Comparison of ENCODE assay signal across 8 mouse cellular contexts in the genomic region with DNA sequence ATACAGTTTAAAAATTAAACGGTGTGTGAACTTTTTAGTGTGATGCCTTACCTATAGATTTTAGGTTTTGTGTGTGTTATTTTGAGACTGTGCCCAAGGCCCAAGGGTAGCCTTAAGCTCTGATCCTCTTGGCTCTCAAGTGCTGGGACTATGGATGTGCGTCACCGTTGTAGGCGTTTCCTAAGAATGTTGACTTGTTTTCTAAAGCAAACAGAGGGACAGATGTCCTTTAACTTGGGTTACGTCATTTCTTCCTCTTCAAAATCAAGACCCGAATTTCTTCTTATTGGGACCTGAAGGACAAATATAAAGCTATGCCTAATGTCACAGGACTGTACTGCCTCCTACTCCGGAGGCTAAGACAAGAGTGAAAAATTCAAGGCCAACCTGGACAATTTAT. TPM values are rescaled to one million over a fixed set of nuclear protein-coding genes. Genes with fewer than 3 reads are reported as not detected.
DNase-seq lines count a peak whose midpoint lies in the region; ATAC-seq and TF ChIP-seq lines count a peak whose summit lies in the region.

TSS of gene Aars (plus strand) at position 229 of the 400 bp plus-strand sequence.

- 98% methylated on average over 7 of the region's 7 CpGs for WGBS in kidney, postnatal 0 days

- H3K4me1 ChIP-seq in kidney, postnatal 0 days (replicated peaks; ENCODE audit: insufficient read depth, low read length), result no peaks in the 10 kb centered on the region; the same call in 1 of the 2 replicates
- peaks cover 45% of the 10 kb centered on the region for H3K4me1 ChIP-seq in megakaryocyte, embryonic 14.5 days

- peak within 1 kb of the TSS; percentile 75 for H3K4me3 ChIP-seq in kidney, postnatal 0 days (replicated peaks; ENCODE audit: low read depth, low read length)
- peak within 1 kb of the TSS; percentile 95 for H3K4me3 ChIP-seq in megakaryocyte, embryonic 14.5 days (replicated peaks)

- H3K27ac ChIP-seq in kidney, postnatal 0 days, result peak within 1 kb of the TSS; percentile 83

- ATAC-seq in kidney, postnatal 0 days (replicated peaks; ENCODE audit: low FRiP score, low read depth), result no peak
- no peak for ATAC-seq in inflammation-experienced regulatory T-cells, adult 6 months

- no peak for DNase-seq in kidney, postnatal 0 days (ENCODE audit: low spot score)
- DNase-seq in kidney, adult 18-20 months, result no peak
- DNase-seq in adrenal gland, postnatal 14 days, result no peak
- no peak for DNase-seq in gastrocnemius, postnatal 10 days
- DNase-seq in B cell, adult 2 months, result no peak
- DNase-seq in kidney, postnatal 36 days, result no peak

- H3K4me2 ChIP-seq in kidney, postnatal 0 days (ENCODE audit: low read length), result peak within 1 kb of the TSS; percentile 79

- no peak for TF ChIP-seq CTCF in kidney, postnatal 0 days (IDR thresholded peaks at IDR 0.05; ENCODE audit: low read depth)

- H3K36me3 ChIP-seq in kidney, postnatal 0 days (ENCODE audit: insufficient read depth, low read length), result 0 out of 2 replicates have a peak, but pooled peaks cover 6% of the 10 kb centered on the region
- peaks cover 29% of the 10 kb centered on the region for H3K36me3 ChIP-seq in megakaryocyte, embryonic 14.5 days (replicated peaks; ENCODE audit: low read length)

- no peaks in the 10 kb centered on the region for H3K27me3 ChIP-seq in kidney, postnatal 0 days (ENCODE audit: insufficient read depth, low read length)
- no peaks in the 10 kb centered on the region for H3K27me3 ChIP-seq in megakaryocyte, embryonic 14.5 days (replicated peaks)

- H3K9me3 ChIP-seq in kidney, postnatal 0 days (replicated peaks; ENCODE audit: low read length), result no peaks in the 10 kb centered on the region
- H3K9me3 ChIP-seq in megakaryocyte, embryonic 14.5 days, result no peaks in the 10 kb centered on the region

- H3K9ac ChIP-seq in kidney, postnatal 0 days (ENCODE audit: low read depth, low read length), result peak within 1 kb of the TSS; percentile 77

RNA-seq across cellular contexts. Expression of gene Aars, which starts in this region (rescaled TPM):
- 39.6 and 42.2 TPM in 2 replicates for polyA plus RNA-seq in kidney, postnatal 0 days (2015; fragmentation: Nextera tagmentation; extraction: Ambion mirVana)
- 83.5 and 95.6 TPM in 2 replicates for total RNA-seq in adrenal gland, postnatal 14 days (2021)
- total RNA-seq in gastrocnemius, postnatal 10 days (2021), result 10 to 100 TPM; 41.5 to 53.4 TPM
- 10 to 100 TPM; 21.3 to 26.7 (median 25.5) TPM for polyA plus RNA-seq in inflammation-experienced regulatory T-cells, adult 6 months (2017; shearing (Covaris generic))
- polyA plus RNA-seq in megakaryocyte, embryonic 14.5 days (2012; ENCODE audit: insufficient read depth, low replicate concordance), result 29.9 and 34.3 TPM in 2 replicates
